Mouse (Mus musculus): Measurements from ENCODE around the gene Ppp1r3e. TPM values are rescaled to one million over a fixed set of nuclear protein-coding genes. Genes with fewer than 3 reads are reported as not detected.
A peak's percentile ranks its signal among the peaks of the same experiment; 100 is the strongest.

Ppp1r3e gene
- polyA plus RNA-seq, 1 experiment from 2014 or later, result 2.3 TPM

- Histone ChIP-seq H3K36me3 (ENCODE audit: control insufficient read depth, insufficient read depth, low read length) (no peaks in the 10 kb centered on the region), H3K4me1 (ENCODE audit: control insufficient read depth, insufficient read depth, low read length) (peaks cover 17% of the 10 kb centered on the region), H3K4me2 (ENCODE audit: low read length) (no peak overlapping the region; the same call in 1 of the 2 replicates), H3K27me3 (ENCODE audit: control insufficient read depth, insufficient read depth, low read depth, low read length) (no peaks in the 10 kb centered on the region), H3K27ac (ENCODE audit: low read length) (no peak overlapping the region), H3K9me3 (replicated peaks; ENCODE audit: control insufficient read depth, low read length, poor library complexity, severe bottlenecking) (no peaks in the 10 kb centered on the region), H3K4me3 (ENCODE audit: low read depth, low read length) (no peak overlapping the region), H3K9ac (ENCODE audit: low read depth, low read length) (no peak overlapping the region)
- WGBS, result 92% methylated on average over 11 of the region's 11 CpGs
- no peak for ATAC-seq
These were observed 8.0 kb upstream of the Ppp1r3e start for GRCm38 (mm10) chr14:54885309-54885708.

GRCm38 (mm10) chr14:54884022-54884712, 6.8 kb upstream of the Ppp1r3e start:
- H3K4me3 ChIP-seq (ENCODE audit: low read depth, low read length), result peak overlapping the region; percentile 60
- H3K4me1 ChIP-seq (ENCODE audit: control insufficient read depth, insufficient read depth, low read length), result peaks cover 17% of the 10 kb centered on the region
- peak overlapping the region; percentile 76 for H3K4me2 ChIP-seq (ENCODE audit: low read length)
- peak overlapping the region; percentile 78 for H3K9ac ChIP-seq (ENCODE audit: low read depth, low read length)
- 28% methylated on average over 21 of the region's 21 CpGs for WGBS
- no peaks in the 10 kb centered on the region for H3K27me3 ChIP-seq (ENCODE audit: control insufficient read depth, insufficient read depth, low read depth, low read length)
- H3K36me3 ChIP-seq (ENCODE audit: control insufficient read depth, insufficient read depth, low read length), result no peaks in the 10 kb centered on the region
- H3K9me3 ChIP-seq (replicated peaks; ENCODE audit: control insufficient read depth, low read length, poor library complexity, severe bottlenecking), result no peaks in the 10 kb centered on the region
- ATAC-seq, result no peak; the same call in 1 of the 2 replicates
- H3K27ac ChIP-seq (ENCODE audit: low read length), result peak overlapping the region; percentile 87

GRCm38 (mm10) chr14:54883154-54884021, 6.0 kb upstream of the Ppp1r3e start, which contains the start of the genes Bcl2l2 and Gm20521:
Bcl2l2 (plus strand) TSS chr14:54883377.
Gm20521 (plus strand) TSS chr14:54883441.
- peak within 1 kb of the TSS; percentile 87 for H3K27ac ChIP-seq (ENCODE audit: low read length)
- ATAC-seq, result peak; percentile 87

GRCm38 (mm10) chr14:54876539-54877047, 757 bp downstream of the Ppp1r3e start:
- Histone ChIP-seq H3K4me1 (ENCODE audit: control insufficient read depth, insufficient read depth, low read length) (peaks cover 16% of the 10 kb centered on the region), H3K9me3 (replicated peaks; ENCODE audit: control insufficient read depth, low read length, poor library complexity, severe bottlenecking) (no peaks in the 10 kb centered on the region), H3K4me3 (ENCODE audit: low read depth, low read length) (peak overlapping the region; percentile 77), H3K27ac (ENCODE audit: low read length) (peak overlapping the region; percentile 96), H3K27me3 (ENCODE audit: control insufficient read depth, insufficient read depth, low read depth, low read length) (no peaks in the 10 kb centered on the region), H3K9ac (ENCODE audit: low read depth, low read length) (peak overlapping the region; percentile 98), H3K36me3 (ENCODE audit: control insufficient read depth, insufficient read depth, low read length) (no peaks in the 10 kb centered on the region), H3K4me2 (ENCODE audit: low read length) (peak overlapping the region; percentile 80)
- peak; percentile 92 for ATAC-seq
- under 1% methylated on average over 65 of the region's 72 CpGs for WGBS

More at GRCm38 (mm10) chr14:54883154-54884021, 6.0 kb upstream of the Ppp1r3e start, which contains the start of the genes Bcl2l2 and Gm20521:
- no peaks in the 10 kb centered on the region for H3K36me3 ChIP-seq (ENCODE audit: control insufficient read depth, insufficient read depth, low read length)
- peak within 1 kb of the TSS; percentile 78 for H3K9ac ChIP-seq (ENCODE audit: low read depth, low read length)
- H3K4me2 ChIP-seq (ENCODE audit: low read length), result peak within 1 kb of the TSS; percentile 76
- H3K27me3 ChIP-seq (ENCODE audit: control insufficient read depth, insufficient read depth, low read depth, low read length), result no peaks in the 10 kb centered on the region
- H3K9me3 ChIP-seq (replicated peaks; ENCODE audit: control insufficient read depth, low read length, poor library complexity, severe bottlenecking), result no peaks in the 10 kb centered on the region
- H3K4me3 ChIP-seq (ENCODE audit: low read depth, low read length), result peak within 1 kb of the TSS; percentile 60
- 0% methylated on average over 25 of the region's 27 CpGs for WGBS
- peaks cover 17% of the 10 kb centered on the region for H3K4me1 ChIP-seq (ENCODE audit: control insufficient read depth, insufficient read depth, low read length)

GRCm38 (mm10) chr14:54875844-54876538, 1.4 kb downstream of the Ppp1r3e start:
- WGBS, result 1% methylated on average over 36 of the region's 36 CpGs
- H3K4me1 ChIP-seq (ENCODE audit: control insufficient read depth, insufficient read depth, low read length), result peaks cover 16% of the 10 kb centered on the region
- peak overlapping the region; percentile 80 for H3K4me2 ChIP-seq (ENCODE audit: low read length)
- H3K27me3 ChIP-seq (ENCODE audit: control insufficient read depth, insufficient read depth, low read depth, low read length), result no peaks in the 10 kb centered on the region
- H3K36me3 ChIP-seq (ENCODE audit: control insufficient read depth, insufficient read depth, low read length), result peaks cover 2% of the 10 kb centered on the region; the same call in 1 of the 2 replicates
- H3K9ac ChIP-seq (ENCODE audit: low read depth, low read length), result peak overlapping the region; percentile 98
- peak; percentile 64 for ATAC-seq
- H3K9me3 ChIP-seq (replicated peaks; ENCODE audit: control insufficient read depth, low read length, poor library complexity, severe bottlenecking), result no peaks in the 10 kb centered on the region
- H3K4me3 ChIP-seq (ENCODE audit: low read depth, low read length), result peak overlapping the region; percentile 77
- H3K27ac ChIP-seq (ENCODE audit: low read length), result peak overlapping the region; percentile 96

GRCm38 (mm10) chr14:54874165-54874564, 3.2 kb downstream of the Ppp1r3e start:
- no peak for ATAC-seq
- Histone ChIP-seq H3K36me3 (ENCODE audit: control insufficient read depth, insufficient read depth, low read length) (peaks cover 2% of the 10 kb centered on the region; the same call in 1 of the 2 replicates), H3K4me3 (ENCODE audit: low read depth, low read length) (no peak overlapping the region), H3K9ac (ENCODE audit: low read depth, low read length) (no peak overlapping the region), H3K9me3 (replicated peaks; ENCODE audit: control insufficient read depth, low read length, poor library complexity, severe bottlenecking) (no peaks in the 10 kb centered on the region), H3K4me1 (ENCODE audit: control insufficient read depth, insufficient read depth, low read length) (peaks cover 16% of the 10 kb centered on the region), H3K27ac (ENCODE audit: low read length) (no peak overlapping the region), H3K4me2 (ENCODE audit: low read length) (no peak overlapping the region), H3K27me3 (ENCODE audit: control insufficient read depth, insufficient read depth, low read depth, low read length) (no peaks in the 10 kb centered on the region)
- WGBS, result 90% methylated on average over 3 of the region's 3 CpGs

GRCm38 (mm10) chr14:54870861-54871260, 6.5 kb downstream of the Ppp1r3e start, which contains the start of gene Homez:
Homez (minus strand) TSS chr14:54870961.
- no peak within 1 kb of the TSS for H3K27ac ChIP-seq (ENCODE audit: low read length)
- H3K36me3 ChIP-seq (ENCODE audit: control insufficient read depth, insufficient read depth, low read length), result peaks cover 2% of the 10 kb centered on the region; the same call in 1 of the 2 replicates
- peaks cover 10% of the 10 kb centered on the region for H3K4me1 ChIP-seq (ENCODE audit: control insufficient read depth, insufficient read depth, low read length)
- H3K9ac ChIP-seq (ENCODE audit: low read depth, low read length), result no peak within 1 kb of the TSS
- no peak for ATAC-seq
- H3K4me2 ChIP-seq (ENCODE audit: low read length), result no peak within 1 kb of the TSS
- H3K27me3 ChIP-seq (ENCODE audit: control insufficient read depth, insufficient read depth, low read depth, low read length), result no peaks in the 10 kb centered on the region
- no peak within 1 kb of the TSS for H3K4me3 ChIP-seq (ENCODE audit: low read depth, low read length)
- 90% methylated on average over 5 of the region's 5 CpGs for WGBS
- no peaks in the 10 kb centered on the region for H3K9me3 ChIP-seq (replicated peaks; ENCODE audit: control insufficient read depth, low read length, poor library complexity, severe bottlenecking)

- H3K4me3 ChIP-seq (ENCODE audit: low read depth, low read length), result no peak overlapping the region
- no peak overlapping the region for H3K9ac ChIP-seq (ENCODE audit: low read depth, low read length)
- ATAC-seq, result no peak
- H3K27me3 ChIP-seq (ENCODE audit: control insufficient read depth, insufficient read depth, low read depth, low read length), result no peaks in the 10 kb centered on the region
- peaks cover 3% of the 10 kb centered on the region for H3K4me1 ChIP-seq (ENCODE audit: control insufficient read depth, insufficient read depth, low read length)
- H3K9me3 ChIP-seq (replicated peaks; ENCODE audit: control insufficient read depth, low read length, poor library complexity, severe bottlenecking), result no peaks in the 10 kb centered on the region
- H3K27ac ChIP-seq (ENCODE audit: low read length), result no peak overlapping the region
- H3K36me3 ChIP-seq (ENCODE audit: control insufficient read depth, insufficient read depth, low read length), result peaks cover 2% of the 10 kb centered on the region; the same call in 1 of the 2 replicates
- 86% methylated on average over 4 of the region's 4 CpGs for WGBS
- H3K4me2 ChIP-seq (ENCODE audit: low read length), result no peak overlapping the region
These were observed 9.3 kb downstream of the Ppp1r3e start for GRCm38 (mm10) chr14:54868026-54868425.

Measured in midbrain, embryonic 16.5 days (tissue).